Mouse (Mus musculus): ENCODE data around the gene Tcf7l2. TPM values are rescaled to one million over a fixed set of nuclear protein-coding genes. Genes with fewer than 3 reads are reported as not detected.

The Tcf7l2 gene
- total RNA-seq, 2 experiments from 2014 or later: 21.9 to 22.3 TPM

DNA sequence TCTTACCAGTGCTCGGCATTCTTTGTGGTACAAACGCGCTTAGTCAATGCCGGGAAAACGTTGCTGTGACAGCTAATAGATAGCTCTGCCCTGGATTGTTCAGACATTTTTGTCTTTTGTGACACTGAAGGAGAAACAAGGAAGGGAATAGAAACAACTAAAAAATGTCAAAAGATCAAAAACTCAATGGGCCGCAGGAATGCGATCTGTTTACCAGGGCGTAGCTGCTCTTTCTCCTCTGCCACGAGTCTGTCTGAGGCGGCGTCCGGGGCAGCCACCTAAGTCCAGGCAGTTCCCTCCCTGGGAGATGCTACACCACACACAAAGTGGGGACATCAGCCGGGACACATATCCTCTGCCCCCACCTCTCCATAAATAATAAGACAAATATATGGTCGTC lies 144.9 kb downstream of the Tcf7l2 start:
- intact Hi-C loops (cut with DNase I): no loop called here

DNA sequence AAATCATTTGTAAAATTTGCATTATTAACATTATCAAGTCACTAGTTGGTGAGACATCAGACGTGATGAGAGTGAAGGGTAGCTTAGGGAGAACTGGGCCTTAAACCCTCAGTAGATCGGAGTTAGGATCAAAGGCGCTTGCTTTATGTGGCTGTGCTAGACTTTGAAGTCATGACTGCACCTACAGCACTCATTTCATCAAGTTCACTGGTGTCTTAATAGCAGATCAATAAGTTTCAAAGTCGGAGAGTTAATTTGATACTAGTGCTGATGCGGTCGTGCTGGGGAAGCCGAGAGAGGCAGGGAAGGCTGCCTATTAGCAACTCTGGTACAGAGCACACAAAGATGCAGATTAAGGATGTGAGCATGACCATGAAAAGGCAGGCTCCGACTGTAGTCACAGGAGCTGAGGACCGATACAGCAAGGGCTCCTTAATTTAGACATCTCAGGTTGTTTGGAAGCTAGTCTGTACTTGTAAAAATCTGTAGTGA lies 150.1 kb downstream of the Tcf7l2 start:
- intact Hi-C loops (cut with DNase I): loop anchor here (10.0 kb wide), 1 partner anchor 557 kb away; no protein-coding TSS in a partner anchor
- DNase-seq: no peak

More for the DNA sequence above, 144.9 kb downstream of the Tcf7l2 start:
- no peak for DNase-seq

DNA sequence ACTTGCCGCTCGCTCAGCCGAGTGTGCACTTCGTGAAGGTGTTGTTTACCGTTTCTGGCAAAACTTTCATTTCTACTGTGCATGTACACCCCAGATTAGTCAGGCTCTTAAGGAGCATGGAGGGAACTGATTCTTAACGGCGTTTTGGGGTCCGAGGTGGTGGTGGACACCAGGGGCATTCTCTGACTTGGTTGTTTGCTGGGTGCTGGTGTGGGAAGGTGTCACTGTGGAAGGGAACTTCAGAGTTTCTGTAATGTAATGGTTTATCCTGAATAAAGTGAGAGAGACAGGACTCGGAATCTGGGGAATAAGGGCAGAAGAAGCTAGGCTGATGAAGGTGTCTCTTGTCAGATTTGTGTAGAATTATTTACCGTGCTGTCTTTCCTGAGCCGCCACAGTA lies 151.9 kb downstream of the Tcf7l2 start:
- DNase-seq: no peak
- intact Hi-C loops (cut with DNase I): loop anchor here (10.0 kb wide), 1 partner anchor 559 kb away; no protein-coding TSS in a partner anchor

DNA sequence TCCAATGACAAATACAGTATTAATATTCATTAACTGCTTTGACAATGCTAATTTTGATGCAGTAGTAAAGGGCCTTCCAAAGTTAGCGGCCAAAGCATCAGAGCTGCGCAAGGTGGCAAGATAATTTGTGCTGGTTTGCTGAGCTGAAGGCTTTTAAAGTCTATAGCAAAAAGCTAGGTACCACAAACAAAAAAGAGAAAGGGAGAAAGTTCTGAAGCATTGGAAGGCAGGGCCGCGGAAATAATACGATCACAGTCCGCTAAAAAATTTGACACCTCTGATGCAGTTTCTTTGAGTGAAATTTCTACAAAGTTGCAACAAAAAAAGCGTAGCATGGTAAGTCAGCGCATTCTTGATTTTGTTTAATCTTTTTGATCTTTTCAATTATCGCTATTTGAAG lies 152.8 kb downstream of the Tcf7l2 start:
- intact Hi-C loops (cut with DNase I): loop anchor here (10.0 kb wide), 1 partner anchor 560 kb away; no protein-coding TSS in a partner anchor
- DNase-seq: no peak

DNA sequence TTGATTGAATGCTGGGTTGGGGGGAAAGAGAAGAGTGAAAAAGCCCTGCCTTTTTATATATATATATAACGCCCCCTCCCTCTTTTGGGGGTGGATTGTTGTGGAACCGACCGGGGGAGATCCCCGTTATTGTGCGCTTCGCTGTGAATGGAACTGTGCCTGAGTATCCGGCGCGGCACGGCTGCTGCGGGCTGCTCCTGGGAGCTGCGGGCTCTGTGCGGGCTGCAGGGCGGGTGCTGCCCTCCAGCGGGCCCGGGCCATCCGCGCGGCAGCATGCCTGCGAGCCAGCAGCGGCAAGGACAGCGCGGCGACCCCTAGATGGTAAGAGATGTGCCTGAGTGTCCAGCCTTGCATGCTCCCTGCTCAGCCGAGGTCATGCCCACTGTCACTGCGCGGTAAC lies 153.7 kb downstream of the Tcf7l2 start:
- intact Hi-C loops (cut with DNase I): loop anchor here (5.0 to 10.0 kb wide), 4 partner anchors 153 to 561 kb away; partner anchors contain the start of gene Tcf7l2
- DNase-seq: peak; percentile 66 to 74

DNA sequence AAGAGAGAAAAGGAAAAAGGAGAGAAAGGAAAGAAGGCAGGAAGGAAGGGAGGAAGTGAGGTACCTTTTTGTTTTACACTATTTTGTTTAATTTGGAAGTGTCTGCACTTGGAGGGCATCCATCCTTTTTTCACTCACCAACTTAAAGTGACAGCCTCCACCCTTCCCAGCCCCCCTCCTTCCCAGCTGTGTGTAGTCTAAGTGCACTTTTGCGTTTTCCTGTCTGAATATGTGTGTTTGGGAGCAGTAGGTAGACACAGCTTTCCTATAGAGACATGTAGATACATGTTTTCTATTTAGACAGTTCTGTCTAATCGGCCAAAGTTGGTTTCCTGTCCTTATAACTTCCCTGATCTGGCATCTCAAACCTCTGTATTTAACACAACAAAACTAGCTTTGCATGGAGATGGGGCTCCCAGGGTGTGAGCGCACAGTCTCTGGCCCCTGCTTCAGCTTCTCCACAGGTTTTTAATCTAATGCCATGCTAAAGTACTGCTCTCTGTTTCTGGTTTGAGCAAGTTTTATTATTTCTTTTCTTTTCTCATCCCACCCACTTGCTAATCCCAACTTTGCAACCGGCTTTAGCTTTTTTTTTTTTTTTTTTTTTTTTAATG lies 154.3 kb downstream of the Tcf7l2 start:
- intact Hi-C loops (cut with DNase I): loop anchor here (5.0 to 10.0 kb wide), 4 partner anchors 154 to 561 kb away; partner anchors contain the start of gene Tcf7l2
- DNase-seq: no peak

DNA sequence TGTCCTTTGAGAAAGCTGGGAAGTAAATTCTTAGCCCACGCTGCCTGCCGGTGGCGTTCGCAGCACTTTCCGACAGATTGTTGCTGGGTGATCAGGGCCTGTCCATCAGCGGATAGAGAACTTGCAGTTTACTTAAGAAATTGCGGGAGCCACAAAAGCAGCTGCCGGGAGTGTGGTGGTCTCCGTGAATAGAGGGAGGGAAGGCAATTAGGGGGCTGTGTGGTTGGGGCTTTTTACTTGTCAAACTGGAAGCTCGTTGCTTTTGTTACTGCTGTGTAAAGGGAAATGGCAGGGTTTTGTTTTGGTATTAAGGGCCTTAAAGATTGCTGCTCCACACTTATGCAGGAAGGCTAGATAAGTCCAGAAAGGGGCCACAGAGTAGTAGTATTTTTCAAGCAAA lies 155.0 kb downstream of the Tcf7l2 start:
- intact Hi-C loops (cut with DNase I): loop anchor here (5.0 to 10.0 kb wide), 4 partner anchors 154 to 562 kb away; partner anchors contain the start of gene Tcf7l2
- no peak for DNase-seq

DNA sequence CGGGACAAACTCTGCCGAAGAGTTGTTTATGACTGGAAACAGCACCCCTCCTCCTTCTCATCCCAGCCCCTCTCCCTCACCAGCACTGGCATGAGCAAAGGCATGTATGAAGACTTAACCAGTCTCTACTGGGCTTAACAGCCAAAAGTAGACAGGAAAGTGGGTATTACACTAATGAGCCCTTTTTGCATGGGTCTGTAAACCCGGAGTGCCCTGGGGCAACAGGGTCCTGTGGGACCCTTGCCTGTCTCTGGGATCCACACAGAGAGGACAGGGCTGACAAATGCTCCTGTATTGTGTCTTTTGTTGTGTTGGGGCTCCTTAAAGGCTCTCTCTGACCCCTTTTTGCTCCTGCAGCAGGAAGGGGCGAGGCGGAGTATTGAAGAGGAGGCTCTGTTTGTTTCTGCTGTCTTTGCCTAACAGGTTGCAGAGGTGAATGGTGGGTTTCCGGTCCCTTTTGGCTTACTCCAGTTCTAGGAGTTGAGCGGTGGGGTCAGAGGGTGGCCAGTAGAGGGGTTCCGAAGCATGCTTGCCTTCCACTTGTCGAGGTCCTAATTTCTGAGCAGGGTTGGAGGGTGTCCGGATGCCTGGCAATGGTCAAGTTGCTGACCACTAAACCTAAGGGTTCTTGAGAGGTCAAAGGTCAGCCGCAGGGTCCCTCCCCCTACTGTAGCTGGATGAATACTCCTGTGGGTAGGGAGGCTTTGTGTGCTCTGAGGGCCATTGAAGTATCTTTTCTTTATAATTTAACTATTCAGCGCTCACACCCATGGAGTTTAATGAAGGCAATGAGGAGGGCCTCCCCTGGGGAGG lies 161.2 kb downstream of the Tcf7l2 start:
- intact Hi-C loops (cut with DNase I): no loop called here
- DNase-seq: no peak

DNA sequence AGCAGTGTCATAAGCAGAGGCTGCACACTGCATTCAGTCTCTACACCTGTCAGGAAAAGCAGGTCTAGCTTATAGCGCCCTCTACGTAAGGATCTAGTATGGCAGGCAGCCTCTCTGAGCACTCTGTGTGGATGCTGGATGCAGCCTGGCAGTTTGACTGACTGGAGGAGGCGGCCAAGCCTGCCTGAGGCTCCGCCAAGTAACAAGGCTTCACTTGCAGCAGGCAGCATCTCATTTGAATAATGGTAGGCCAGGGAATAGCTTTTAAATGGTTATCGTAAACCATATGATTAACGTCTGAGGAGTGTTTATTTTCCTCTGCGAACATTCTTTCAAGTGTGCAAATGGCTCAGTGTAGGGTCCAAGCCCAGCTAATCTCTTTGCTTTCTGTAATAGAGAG lies 167.4 kb downstream of the Tcf7l2 start:
- DNase-seq: peak in 1 of 2 experiments; percentile 21
- intact Hi-C loops (cut with DNase I): no loop called here

DNA sequence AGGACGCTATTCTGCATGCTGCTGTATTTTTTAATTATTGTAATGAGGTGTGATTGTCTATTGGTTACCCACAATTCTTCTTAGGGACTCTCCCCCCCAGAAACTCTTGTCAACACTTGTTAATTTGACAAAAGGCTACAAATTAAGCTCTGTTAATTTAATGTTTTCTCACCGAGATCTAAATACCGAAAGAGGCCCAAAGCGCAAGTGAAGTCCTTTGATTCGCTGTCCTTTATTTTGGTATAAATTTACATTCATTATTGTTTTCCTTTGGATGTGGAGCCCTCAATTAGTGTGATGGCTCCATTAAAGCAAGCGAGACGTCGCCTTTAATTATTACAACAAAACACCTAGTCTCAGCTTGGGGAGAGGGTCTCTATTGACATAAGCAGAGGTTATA lies 170.3 kb downstream of the Tcf7l2 start:
- intact Hi-C loops (cut with DNase I): no loop called here
- DNase-seq: no peak

DNA sequence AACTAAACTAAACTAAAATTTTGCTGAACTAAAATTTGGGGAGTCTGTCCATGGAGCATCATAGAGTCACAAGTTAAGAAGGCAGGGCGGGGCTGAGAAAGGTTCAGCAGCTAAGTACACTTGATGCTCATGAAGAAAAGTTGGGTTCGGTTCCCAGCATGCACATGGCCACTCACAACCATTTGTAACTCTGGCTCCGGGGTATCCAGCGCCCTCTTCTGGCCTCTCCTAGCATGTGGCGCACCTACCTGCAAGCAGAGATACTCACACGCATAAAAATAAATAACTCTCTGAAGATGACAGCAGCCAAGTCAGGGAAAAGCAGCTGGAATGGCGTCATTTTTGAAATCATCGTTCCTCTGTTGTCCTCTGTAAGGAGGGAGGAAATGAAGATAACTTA lies 171.2 kb downstream of the Tcf7l2 start:
- no peak for DNase-seq
- intact Hi-C loops (cut with DNase I): no loop called here

DNA sequence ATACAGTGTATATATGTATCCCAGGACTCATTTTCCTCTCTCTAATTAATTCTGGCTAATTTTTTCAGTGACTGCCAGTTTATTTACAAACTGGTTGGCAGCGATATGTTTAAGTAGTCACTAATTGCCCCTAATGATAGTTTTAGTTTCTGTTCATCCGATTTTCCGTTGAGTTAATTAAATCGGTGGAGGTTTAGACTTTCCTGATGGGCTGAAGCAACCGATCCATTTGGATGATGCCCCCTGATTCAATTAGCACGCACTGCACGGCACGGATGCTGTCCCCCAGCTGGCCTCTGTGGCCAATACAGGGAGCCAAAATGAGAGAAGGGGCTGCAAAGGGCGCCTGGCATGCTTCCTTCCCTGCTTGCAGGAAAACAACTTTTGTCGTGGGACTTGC lies 172.0 kb downstream of the Tcf7l2 start:
- no peak for DNase-seq
- intact Hi-C loops (cut with DNase I): no loop called here

DNA sequence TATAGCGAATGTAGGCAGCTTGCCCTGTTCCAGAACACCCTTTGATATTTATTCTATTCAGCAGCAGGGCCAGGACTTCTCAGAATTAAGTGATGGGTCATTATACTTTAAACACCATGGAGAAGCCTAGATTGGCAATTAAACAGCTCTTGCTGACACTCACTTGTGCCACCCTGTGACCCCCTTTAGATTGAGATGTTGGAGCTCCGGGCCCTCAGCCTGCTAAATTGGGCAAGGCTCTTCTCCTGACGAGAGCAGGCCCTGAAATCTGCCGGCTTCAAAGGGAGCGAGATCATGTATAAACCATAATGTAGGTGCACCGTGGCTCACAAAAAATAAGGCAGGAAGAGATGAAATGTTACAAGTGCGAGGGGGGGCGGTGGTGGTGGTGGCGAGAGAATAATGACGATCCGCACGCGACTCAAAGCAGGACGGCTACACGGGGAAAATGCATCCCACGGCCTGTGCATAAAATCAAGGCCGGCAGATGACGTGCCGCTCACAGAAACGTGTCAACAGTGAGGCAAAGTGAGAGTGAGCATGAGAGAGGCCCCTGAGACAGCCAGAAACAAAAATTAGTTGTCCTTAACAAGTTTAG lies 173.1 kb downstream of the Tcf7l2 start:
- DNase-seq: no peak
- intact Hi-C loops (cut with DNase I): no loop called here

DNA sequence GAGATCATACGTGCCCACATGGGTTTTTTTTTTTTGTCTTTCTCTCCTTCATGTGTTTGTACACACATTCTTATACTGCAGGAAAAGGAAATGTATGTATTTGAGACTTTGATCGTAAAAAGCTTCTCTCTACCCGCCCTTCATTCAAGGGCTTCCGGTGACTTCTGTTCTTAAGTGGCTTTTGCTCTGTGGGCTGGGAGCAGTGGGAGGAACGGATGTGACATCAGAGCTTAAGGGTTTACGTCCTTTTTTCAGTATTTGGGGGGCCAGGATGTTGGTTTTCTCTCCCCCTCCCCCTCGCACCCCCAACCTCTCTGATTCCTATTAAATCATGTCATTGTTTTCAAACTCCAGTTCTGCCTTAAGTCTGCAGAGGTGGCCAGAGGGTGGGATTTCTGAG lies 173.9 kb downstream of the Tcf7l2 start:
- intact Hi-C loops (cut with DNase I): no loop called here
- DNase-seq: no peak

DNA sequence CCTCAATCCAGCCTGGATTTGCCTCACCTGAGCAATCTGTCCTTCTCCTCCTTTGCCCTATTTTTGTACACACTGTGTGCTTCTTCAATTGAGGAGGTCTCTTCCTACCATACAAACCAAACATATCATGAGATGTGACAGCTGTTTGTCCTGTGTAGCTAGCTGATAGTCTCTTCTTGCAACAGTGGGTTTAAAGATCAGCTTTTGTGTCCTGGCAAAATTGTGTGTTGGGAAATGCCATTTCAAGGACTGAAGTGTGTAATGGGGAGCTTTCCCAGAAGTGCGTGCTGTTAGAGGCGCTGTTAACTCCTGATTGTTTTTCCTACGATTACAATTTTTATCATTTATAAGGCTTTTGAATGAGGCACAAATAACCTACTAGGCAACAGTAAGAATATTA lies 174.6 kb downstream of the Tcf7l2 start:
- intact Hi-C loops (cut with DNase I): no loop called here
- no peak for DNase-seq

DNA sequence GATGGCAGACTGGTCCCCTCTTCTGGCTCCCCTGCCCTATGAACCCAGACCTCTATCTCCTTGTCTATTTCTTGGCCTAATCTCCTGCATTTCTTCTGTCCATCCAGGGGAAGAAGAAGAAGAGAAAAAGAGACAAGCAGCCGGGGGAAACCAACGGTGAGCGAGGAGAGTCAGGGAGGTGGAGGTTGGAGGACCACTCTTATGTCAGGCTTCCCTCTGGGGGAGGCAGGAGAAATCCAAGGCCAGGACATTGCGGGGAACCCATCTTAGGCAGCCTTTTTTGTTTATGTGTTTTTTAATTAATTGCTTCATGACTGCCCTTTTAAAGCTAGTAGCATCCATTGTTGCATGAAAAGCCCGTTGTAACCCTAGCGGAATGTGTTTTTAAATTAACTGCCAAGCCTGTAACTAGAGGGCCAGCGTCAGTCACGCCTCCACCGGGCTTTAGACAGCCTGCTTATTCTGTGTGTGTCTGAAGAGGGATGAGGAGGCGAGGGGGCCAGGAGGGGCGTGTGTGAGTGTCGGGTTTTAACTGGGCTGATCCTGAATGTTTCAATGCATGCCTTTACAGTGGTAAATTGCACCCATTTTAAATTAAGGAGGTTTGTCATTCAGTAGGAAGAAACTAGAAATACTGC lies 182.3 kb downstream of the Tcf7l2 start:
- no peak for DNase-seq
- intact Hi-C loops (cut with DNase I): no loop called here

DNA sequence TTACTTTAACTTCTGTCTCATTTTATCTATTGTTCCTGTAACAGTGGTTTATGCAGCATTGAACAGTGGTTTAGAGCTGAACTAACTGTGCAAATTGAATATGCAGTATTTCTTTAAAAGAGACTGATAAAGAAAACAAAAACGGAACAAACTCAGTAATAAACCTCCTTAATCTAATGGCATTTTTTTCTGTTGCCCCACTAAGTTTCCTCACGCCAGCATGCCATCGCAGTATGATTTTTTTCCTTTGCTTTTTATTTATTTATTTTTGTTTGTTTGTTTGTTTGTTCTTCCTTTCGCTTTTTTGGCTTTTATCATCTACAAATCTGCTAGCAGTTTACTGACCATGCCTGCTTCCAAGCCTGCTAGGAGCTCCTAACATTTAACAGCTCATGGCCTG lies 183.2 kb downstream of the Tcf7l2 start:
- no peak for DNase-seq
- intact Hi-C loops (cut with DNase I): no loop called here

DNA sequence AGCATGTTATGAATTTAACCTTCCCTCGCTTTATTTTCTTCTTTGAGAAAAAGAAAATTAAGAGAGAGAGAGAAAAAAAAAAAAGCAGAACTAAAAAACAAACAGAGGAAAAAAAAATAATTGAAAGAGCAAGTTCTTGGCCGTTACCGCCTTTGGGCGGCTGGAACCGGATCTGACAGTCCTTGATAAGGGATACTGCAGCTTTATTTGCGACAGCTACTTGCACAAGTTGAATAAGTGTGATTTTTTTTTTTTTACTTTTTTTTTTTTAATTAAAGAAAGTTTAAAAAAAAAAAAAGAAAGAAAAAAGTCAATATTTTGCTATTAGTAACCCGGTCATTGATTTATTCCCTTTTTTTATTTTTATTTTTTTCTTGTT lies 183.8 kb downstream of the Tcf7l2 start:
- intact Hi-C loops (cut with DNase I): no loop called here

DNA sequence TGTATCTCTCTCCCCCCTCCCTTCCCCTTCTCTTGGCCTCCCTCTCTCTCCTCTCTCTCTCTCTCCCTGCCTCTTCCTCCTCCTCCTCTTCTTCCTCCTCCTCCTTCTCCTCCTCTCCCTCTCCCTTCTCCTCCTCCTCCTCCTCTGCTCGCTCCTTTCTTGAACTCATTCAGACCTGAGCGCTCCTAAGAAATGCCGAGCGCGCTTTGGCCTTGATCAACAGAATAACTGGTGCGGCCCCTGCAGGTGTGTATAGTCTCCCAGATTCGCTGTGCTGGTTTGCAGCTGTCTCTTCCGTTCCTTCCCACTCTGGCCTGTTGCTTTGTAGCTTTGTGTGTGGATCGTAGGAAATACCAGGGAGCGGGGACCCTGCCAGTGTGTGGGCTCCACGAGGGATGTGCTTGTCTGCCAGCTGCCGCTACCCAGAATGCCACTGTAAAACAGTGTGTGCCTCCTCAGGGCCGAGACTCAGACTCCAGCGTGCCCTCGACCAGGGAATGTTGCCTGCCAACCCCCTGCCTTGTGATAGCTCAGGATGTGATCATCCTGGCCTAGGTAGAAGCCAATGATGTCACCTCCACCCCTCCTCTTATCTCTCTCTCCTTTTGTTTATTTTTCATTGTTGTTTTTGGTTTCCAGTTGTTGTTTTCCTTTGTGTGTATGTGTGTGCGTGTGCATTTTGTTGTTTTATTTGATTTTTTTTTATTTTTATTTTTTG lies 184.3 kb downstream of the Tcf7l2 start:
- DNase-seq: no peak
- intact Hi-C loops (cut with DNase I): no loop called here

More for the DNA sequence above, 183.8 kb downstream of the Tcf7l2 start:
- DNase-seq: peak; percentile 49 to 51

Measured in heart, postnatal 10 days (tissue).